Mouse (Mus musculus) bone marrow macrophage, adult 2 months (primary cell): ENCODE data around the gene Dgkd.

ENCODE experiments used
- CTCF ChIP-seq: IDR thresholded peaks from 2 replicates; pipeline ENCODE4 v1.5.1; 2012; ENCODE audit warnings: low read depth, mild to moderate bottlenecking, low read length, moderate library complexity
- POLR2A ChIP-seq: IDR thresholded peaks from 2 replicates; pipeline ENCODE4 v1.6.1; 2012; ENCODE audit warnings: mild to moderate bottlenecking, low read depth, low read length, borderline replicate concordance

DNA sequence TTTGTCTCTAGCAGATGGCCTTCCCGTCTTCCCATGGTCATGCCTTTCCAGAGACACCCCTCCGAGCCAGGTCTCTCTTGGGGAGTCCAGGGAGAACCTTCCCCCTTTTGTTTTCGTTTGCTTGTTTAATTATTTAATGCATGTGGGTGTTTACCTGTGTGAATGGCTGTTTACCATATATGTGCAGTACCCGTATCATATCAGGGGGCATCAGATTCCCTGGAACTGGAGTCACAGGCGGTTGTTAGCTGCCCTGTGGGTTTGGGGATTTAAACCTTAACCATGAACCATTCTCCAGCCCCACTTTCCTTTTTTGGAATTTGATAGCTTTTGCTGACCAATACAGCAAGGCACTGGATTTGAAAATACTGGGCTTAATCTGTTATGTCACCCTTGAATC is 27.8 kb upstream of the Dgkd start:
- TF ChIP-seq POLR2A (no peak), CTCF (no peak)
